Mouse (Mus musculus): ENCODE measurements around the gene Vamp5.

Vamp5 gene

GRCm38 (mm10) chr6:72322936-72323335 lies 57.3 kb downstream of the Vamp5 start:
- in situ Hi-C loops (cut with MboI; ENCODE audit: low pct_unique_long_range_greater_than_20kb in 1 of 2, low sequenced_read_pairs in 2 of 2, unreplicated experiment in 1 of 2): no loop called here

GRCm38 (mm10) chr6:72319019-72319418 lies 61.2 kb downstream of the Vamp5 start:
- in situ Hi-C loops (cut with MboI; ENCODE audit: low pct_unique_long_range_greater_than_20kb in 1 of 2, low sequenced_read_pairs in 2 of 2, unreplicated experiment in 1 of 2): no loop called here

Measured in mouse embryonic stem cell (cell line).